Mouse (Mus musculus) liver, embryonic 14.5 days (tissue): ENCODE measurements around the gene Tas1r2.
A peak's percentile ranks its signal among the peaks of the same experiment; 100 is the strongest.

ENCODE experiments used
- CTCF ChIP-seq: IDR thresholded peaks from 2 replicates; pipeline ENCODE4 v1.5.1; 2016; ENCODE audit warnings: antibody characterized with exemption, low read depth, control low read depth
- EP300 ChIP-seq: IDR thresholded peaks from 2 replicates; pipeline ENCODE4 v1.6.1; 2016; ENCODE audit warnings: antibody characterized with exemption, low read depth

- TF ChIP-seq EP300, result no peak
- peak; percentile 96 for TF ChIP-seq CTCF
These were observed 41.8 kb upstream of the Tas1r2 start for GRCm38 (mm10) chr4:139611542-139611953.
